Mouse (Mus musculus): Measurements from ENCODE around the gene Nelfb. TPM values are rescaled to one million over a fixed set of nuclear protein-coding genes. Genes with fewer than 3 reads are reported as not detected.
A peak's percentile ranks its signal among the peaks of the same experiment; 100 is the strongest.

Nelfb gene
- polyA plus RNA-seq, 1 experiment = 91.3 TPM

DNA sequence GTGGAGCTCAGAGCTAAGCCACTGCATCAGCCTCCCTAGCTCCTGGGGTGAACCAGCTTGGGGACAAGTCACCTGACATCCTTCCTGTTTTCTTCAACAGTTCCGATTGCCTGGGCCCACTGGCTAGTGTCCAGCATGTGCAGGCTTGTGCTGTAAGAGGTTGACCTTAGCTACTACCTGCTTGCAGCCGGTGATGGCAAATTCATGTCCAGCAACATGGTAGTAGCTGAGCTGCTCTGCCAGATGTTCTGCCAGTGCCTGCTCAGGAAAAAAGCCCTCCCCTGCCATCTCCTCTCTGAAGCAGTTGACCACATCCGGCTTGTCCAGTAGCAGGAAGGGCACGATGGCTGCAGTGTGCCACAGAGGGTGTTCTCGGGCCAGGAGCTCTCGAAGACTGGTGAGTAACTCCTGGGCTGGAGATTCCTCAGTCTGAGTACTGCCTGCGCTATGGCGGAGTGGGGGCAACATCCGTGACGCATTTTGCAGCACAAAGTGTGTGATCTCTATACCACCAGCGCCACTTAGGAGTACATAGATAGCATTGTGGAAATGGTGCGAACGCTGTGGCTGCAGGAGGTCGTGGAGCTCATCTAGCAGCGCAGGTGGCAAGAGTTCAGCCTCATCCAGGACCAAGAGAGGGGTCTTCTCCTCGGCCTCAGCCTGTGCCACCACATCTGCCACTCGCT is 16.7 kb downstream of the Nelfb start:
- DNase-seq (ENCODE audit: low read depth) = no peak
- no peak for TF ChIP-seq POLR2A (IDR thresholded peaks at IDR 0.05; ENCODE audit: borderline replicate concordance, extremely low read depth, insufficient read depth, insufficient read length, poor library complexity, severe bottlenecking)
- TF ChIP-seq CTCF (IDR thresholded peaks at IDR 0.05; ENCODE audit: borderline replicate concordance, extremely low read depth, insufficient read depth, insufficient read length) = no peak

DNA sequence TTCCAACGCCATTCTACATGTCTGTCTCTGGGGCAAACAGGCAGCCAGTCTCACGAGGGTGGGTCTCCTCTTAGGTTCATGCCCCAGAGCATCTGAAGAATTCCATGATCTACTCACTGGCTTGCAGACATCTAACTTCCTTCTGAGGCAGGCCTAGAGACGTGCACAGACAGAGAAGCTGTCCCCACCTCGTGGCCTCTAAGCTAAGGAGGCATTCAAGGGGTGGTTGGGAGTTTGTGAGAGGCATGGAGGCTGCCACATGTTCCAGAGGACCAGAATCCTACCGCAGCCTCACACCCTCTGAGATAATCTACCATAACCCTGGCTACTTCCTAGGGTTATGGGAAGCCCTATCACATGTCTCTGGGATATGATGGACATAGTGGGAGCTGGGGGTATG is 17.3 kb downstream of the Nelfb start:
- TF ChIP-seq CTCF (IDR thresholded peaks at IDR 0.05; ENCODE audit: borderline replicate concordance, extremely low read depth, insufficient read depth, insufficient read length) (no peak), POLR2A (IDR thresholded peaks at IDR 0.05; ENCODE audit: borderline replicate concordance, extremely low read depth, insufficient read depth, insufficient read length, poor library complexity, severe bottlenecking) (no peak)
- DNase-seq (ENCODE audit: low read depth) = no peak

DNA sequence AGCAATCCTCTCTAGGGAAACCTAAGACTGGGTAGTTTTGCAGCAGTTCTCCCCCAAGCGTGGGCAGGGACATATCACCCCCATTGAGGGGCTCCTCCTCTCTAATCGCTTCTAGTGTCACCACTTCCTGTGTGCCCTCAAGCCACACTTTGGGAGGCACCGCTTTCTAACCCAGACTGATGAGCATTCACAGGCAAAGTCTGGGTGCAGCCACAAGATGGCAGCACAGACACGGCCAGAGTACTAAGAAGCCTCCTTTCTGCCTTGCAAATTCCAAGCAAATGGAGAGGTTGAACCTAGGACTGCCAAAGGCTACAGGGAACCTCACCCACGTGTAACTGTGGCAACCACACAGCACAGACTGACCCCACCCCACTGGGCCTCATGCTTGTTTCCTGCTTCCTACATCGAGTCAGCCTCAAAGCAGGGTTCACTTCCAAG is 17.9 kb downstream of the Nelfb start:
- DNase-seq (ENCODE audit: low read depth) = peak; percentile 90
- TF ChIP-seq CTCF (IDR thresholded peaks at IDR 0.05; ENCODE audit: borderline replicate concordance, extremely low read depth, insufficient read depth, insufficient read length) = peak; percentile 94
- no peak for TF ChIP-seq POLR2A (IDR thresholded peaks at IDR 0.05; ENCODE audit: borderline replicate concordance, extremely low read depth, insufficient read depth, insufficient read length, poor library complexity, severe bottlenecking)

DNA sequence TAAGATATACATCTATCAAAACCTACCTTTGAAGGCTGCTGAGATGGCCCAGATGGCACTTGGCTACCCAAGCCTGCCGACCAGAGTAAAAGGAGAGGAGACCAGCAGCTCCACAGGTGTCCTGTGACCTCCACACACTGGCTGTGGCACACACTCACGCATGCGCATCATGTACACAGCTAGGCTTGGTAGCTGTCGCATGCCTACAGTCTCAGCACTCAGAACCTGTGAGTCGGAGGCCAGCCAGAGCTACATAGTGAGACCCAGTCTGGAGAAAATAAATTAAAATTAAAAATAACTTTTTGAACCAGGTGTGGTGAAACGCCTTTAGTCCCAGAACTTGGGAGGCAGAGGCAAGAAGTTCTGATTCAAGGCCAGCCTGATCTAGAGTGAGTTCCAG is 23.4 kb downstream of the Nelfb start:
- TF ChIP-seq POLR2A (IDR thresholded peaks at IDR 0.05; ENCODE audit: borderline replicate concordance, extremely low read depth, insufficient read depth, insufficient read length, poor library complexity, severe bottlenecking) (no peak), CTCF (IDR thresholded peaks at IDR 0.05; ENCODE audit: borderline replicate concordance, extremely low read depth, insufficient read depth, insufficient read length) (no peak)
- DNase-seq (ENCODE audit: low read depth) = no peak

DNA sequence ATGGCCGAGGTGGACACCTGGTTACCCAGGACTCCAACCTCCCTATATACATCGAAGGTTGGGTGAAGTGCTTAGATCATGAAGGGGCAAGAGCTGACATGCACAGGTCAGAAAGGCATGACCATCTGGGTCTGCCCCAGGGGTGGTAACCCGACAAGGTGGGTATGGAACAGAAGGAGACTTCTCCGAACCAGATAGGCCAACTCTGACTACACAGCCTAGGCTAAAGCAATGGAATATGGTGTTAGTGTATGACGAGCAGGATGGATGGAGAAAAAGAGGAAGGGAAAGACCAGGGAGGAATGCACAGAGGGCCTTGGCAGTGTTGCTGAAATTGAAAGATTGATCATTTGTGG is 24.7 kb downstream of the Nelfb start:
- no peak for DNase-seq (ENCODE audit: low read depth)
- TF ChIP-seq CTCF (IDR thresholded peaks at IDR 0.05; ENCODE audit: borderline replicate concordance, extremely low read depth, insufficient read depth, insufficient read length) (no peak), POLR2A (IDR thresholded peaks at IDR 0.05; ENCODE audit: borderline replicate concordance, extremely low read depth, insufficient read depth, insufficient read length, poor library complexity, severe bottlenecking) (no peak)

DNA sequence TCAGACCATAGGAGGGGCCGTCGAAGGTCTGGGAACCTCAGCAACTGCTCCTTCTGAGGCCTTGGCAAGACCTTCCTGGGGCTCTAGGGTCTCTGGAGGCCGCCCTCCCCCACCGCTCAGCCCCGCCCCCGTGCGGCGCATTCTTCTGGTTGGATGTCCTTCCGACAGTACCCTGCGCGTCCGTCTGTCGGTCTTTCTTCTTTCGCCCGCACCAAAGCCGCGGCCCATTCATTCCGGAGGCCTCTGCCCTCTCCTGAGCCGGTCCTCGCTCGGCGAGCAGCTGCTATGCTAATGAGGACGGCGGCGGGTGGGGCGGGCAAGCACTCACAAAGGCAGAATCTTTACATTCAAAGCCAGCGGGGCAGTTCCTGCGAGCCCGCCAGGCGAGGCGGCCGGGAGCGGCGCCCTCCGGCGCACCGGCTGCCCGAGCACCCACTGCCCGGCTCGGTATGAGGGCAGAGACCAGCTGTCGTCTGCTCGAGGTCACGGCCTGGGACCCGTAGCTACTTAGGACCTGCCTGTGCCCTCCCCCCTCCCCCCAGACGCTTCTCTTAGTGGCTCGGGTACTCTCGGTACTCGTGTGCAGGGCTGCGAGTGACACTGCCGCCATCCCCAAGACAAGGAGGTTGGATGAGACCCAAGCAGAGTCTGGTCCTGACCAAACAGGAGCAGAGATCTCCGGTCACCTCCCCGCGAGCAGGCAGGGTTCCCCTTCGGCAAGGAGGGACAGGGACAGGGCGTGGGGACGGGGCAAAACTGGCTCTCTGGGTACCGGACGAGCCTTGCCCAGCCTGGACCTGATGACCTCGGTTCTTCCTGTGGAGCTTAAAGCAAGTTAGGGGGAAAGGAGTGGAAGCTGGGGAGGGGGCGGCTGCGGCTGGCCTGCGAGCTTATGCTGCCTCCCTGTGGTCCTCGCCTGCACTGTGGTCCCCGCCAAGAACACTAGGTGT is 25.4 kb downstream of the Nelfb start:
- peak; percentile 95 for DNase-seq (ENCODE audit: low read depth)
- peak; percentile 87 for TF ChIP-seq CTCF (IDR thresholded peaks at IDR 0.05; ENCODE audit: borderline replicate concordance, extremely low read depth, insufficient read depth, insufficient read length)
- peak; percentile 94 for TF ChIP-seq POLR2A (IDR thresholded peaks at IDR 0.05; ENCODE audit: borderline replicate concordance, extremely low read depth, insufficient read depth, insufficient read length, poor library complexity, severe bottlenecking)

DNA sequence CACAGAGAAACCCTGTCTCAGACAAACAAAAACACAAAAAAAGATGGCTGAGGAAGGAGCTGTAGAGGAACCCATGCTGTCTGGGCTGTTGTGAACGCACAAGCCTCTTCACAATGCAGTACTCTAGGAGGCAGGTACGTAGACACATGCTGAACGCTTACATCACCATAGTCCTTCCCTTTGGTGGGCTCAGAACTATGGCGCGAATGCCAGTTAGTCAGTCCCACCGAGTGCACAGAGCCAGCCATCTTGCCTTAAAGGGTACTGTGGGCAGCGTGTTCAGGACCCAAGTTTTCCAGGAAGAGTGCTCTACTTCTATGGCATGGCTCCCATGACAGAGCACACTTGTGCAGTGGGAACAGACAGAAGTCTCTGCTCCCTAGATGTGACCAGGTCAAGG is 26.8 kb downstream of the Nelfb start:
- DNase-seq (ENCODE audit: low read depth) = no peak

DNA sequence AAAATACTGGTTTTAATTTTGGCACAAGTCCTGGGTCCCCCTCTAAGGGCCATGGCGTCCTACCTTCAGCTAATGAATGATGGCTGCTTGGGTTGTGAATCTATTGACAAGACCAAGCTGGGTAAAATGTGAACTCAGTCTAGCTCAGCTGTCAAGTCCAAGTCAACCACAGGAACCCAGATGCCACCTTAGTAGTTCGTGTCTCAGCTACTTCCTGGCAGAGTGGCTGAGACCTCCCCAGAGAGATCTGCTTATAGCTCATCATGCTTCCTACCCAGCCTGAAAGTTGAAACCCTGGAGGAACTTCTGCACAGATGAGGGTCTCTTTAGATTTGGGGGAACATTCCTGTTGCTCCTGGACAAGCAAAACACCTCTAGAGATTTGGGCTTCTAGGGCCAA is 28.0 kb downstream of the Nelfb start:
- no peak for TF ChIP-seq POLR2A (IDR thresholded peaks at IDR 0.05; ENCODE audit: borderline replicate concordance, extremely low read depth, insufficient read depth, insufficient read length, poor library complexity, severe bottlenecking)
- no peak for TF ChIP-seq CTCF (IDR thresholded peaks at IDR 0.05; ENCODE audit: borderline replicate concordance, extremely low read depth, insufficient read depth, insufficient read length)
- DNase-seq (ENCODE audit: low read depth) = peak; percentile 13

More for the DNA sequence above, 26.8 kb downstream of the Nelfb start:
- TF ChIP-seq POLR2A (IDR thresholded peaks at IDR 0.05; ENCODE audit: borderline replicate concordance, extremely low read depth, insufficient read depth, insufficient read length, poor library complexity, severe bottlenecking) (no peak), CTCF (IDR thresholded peaks at IDR 0.05; ENCODE audit: borderline replicate concordance, extremely low read depth, insufficient read depth, insufficient read length) (no peak)

DNA sequence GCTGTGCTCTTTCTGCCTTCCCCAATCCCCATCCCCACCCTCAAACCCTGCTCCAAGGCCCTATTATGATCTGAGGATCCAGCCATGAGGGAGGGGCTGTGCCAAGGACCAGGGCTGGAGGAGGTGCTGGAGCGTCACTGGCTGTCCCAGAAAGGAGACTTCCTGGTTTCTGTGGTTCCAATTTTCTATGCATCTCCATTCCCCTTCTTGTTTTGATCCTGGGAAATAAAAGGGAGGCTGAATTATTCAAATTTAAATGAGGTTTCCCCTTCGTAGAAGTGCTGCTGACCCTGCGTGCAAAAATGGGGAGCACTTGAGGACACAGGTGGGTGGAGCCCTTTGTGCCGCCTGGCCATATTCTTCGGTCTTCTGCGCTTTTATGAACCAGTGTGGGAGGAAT is 28.6 kb downstream of the Nelfb start:
- peak; percentile 93 for DNase-seq (ENCODE audit: low read depth)

DNA sequence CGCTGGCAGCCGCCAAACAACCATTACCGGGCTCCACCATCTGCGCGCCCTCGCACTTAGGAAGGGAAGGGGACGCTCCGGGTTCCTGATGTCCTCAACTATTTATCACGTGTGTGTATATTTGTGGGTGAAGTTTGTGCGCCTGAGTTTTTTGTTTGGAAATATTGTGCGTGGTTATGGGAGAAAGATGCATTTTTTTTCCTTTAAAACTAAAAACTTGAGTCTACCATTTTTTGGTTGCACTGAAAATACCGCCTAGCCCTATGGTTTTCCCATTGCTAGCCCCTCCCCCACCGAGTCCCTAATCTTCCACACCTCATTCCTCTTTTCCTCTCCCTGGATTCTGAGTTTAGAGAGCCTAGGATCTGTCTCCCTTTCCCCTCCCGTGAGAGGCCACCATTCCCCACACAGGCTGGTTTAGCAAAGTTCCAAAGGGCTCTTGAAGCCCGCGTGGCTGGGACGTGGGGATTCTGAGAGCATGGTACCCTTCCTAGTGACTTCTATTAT is 29.3 kb downstream of the Nelfb start:
- DNase-seq (ENCODE audit: low read depth) = peak; percentile 43
- TF ChIP-seq POLR2A (IDR thresholded peaks at IDR 0.05; ENCODE audit: borderline replicate concordance, extremely low read depth, insufficient read depth, insufficient read length, poor library complexity, severe bottlenecking) (0 out of 2 replicates have a peak, but pooled peaks have one; percentile 10), CTCF (IDR thresholded peaks at IDR 0.05; ENCODE audit: borderline replicate concordance, extremely low read depth, insufficient read depth, insufficient read length) (no peak)

More for the DNA sequence above, 28.6 kb downstream of the Nelfb start:
- TF ChIP-seq POLR2A (IDR thresholded peaks at IDR 0.05; ENCODE audit: borderline replicate concordance, extremely low read depth, insufficient read depth, insufficient read length, poor library complexity, severe bottlenecking) (peak; percentile 21; the same call in 1 of the 2 replicates), CTCF (IDR thresholded peaks at IDR 0.05; ENCODE audit: borderline replicate concordance, extremely low read depth, insufficient read depth, insufficient read length) (no peak)
